ENCODE assay signal across 8 mouse cellular contexts in genomic region chr6:32261339-32261738, GRCm38 (mm10).
DNase-seq lines count a peak whose midpoint lies in the region; ATAC-seq and TF ChIP-seq lines count a peak whose summit lies in the region.

No protein-coding gene starts in this region.

- TF ChIP-seq EP300 in lung, postnatal 0 days (IDR thresholded peaks at IDR 0.05): no peak

- H3K27ac ChIP-seq in heart, embryonic 10.5 days: no peak overlapping the region
- peak overlapping the region; percentile 21; the same call in 1 of the 2 replicates for H3K27ac ChIP-seq in forebrain, embryonic 14.5 days (ENCODE audit: low read depth, low read length)
- no peak overlapping the region for H3K27ac ChIP-seq in lung, postnatal 0 days (ENCODE audit: low read length)

- no peak for TF ChIP-seq CTCF in lung, postnatal 0 days (IDR thresholded peaks at IDR 0.05)

- H3K4me2 ChIP-seq in forebrain, embryonic 14.5 days (ENCODE audit: low read length): no peak overlapping the region
- no peak overlapping the region for H3K4me2 ChIP-seq in lung, postnatal 0 days (replicated peaks; ENCODE audit: low read depth, low read length)

- H3K4me1 ChIP-seq in heart, embryonic 10.5 days: peaks cover 14% of the 10 kb centered on the region
- H3K4me1 ChIP-seq in forebrain, embryonic 14.5 days (ENCODE audit: control insufficient read depth, insufficient read depth, low read length): peaks cover 25% of the 10 kb centered on the region
- H3K4me1 ChIP-seq in lung, postnatal 0 days (ENCODE audit: insufficient read depth, low read depth, low read length): no peaks in the 10 kb centered on the region

- peak; percentile 17 for DNase-seq in heart, postnatal 4 days
- no peak for DNase-seq in heart, embryonic 10.5 days (ENCODE audit: low spot score)
- peak; percentile 78 for DNase-seq in forebrain, embryonic 14.5 days (ENCODE audit: low spot score)
- DNase-seq in left cerebral cortex, adult 11 months (ENCODE audit: low spot score): peak; percentile 6
- DNase-seq in right cerebral cortex, adult 2 months (ENCODE audit: low spot score in 2 of 2): peak; percentile 32 to 34
- DNase-seq in kidney, postnatal 10 days: no peak
- no peak for DNase-seq in lung, postnatal 0 days (ENCODE audit: low spot score)

- H3K36me3 ChIP-seq in heart, embryonic 10.5 days: no peaks in the 10 kb centered on the region
- H3K36me3 ChIP-seq in forebrain, embryonic 14.5 days (ENCODE audit: control insufficient read depth, insufficient read depth, low read length): no peaks in the 10 kb centered on the region
- H3K36me3 ChIP-seq in lung, postnatal 0 days (ENCODE audit: insufficient read depth, low read length): no peaks in the 10 kb centered on the region

- H3K9ac ChIP-seq in forebrain, embryonic 14.5 days (ENCODE audit: low read length): no peak overlapping the region
- no peak overlapping the region for H3K9ac ChIP-seq in lung, postnatal 0 days (replicated peaks; ENCODE audit: low read depth)

- H3K27me3 ChIP-seq in heart, embryonic 10.5 days (ENCODE audit: insufficient read depth, poor library complexity, severe bottlenecking): no peaks in the 10 kb centered on the region
- no peaks in the 10 kb centered on the region for H3K27me3 ChIP-seq in forebrain, embryonic 14.5 days (replicated peaks; ENCODE audit: control insufficient read depth, insufficient read depth, low read length)
- H3K27me3 ChIP-seq in lung, postnatal 0 days (replicated peaks; ENCODE audit: insufficient read depth, low read length): no peaks in the 10 kb centered on the region

- WGBS in heart, embryonic 10.5 days: 51% methylated on average over 3 of the region's 3 CpGs
- WGBS in forebrain, embryonic 14.5 days: 6% methylated on average over 3 of the region's 3 CpGs
- 26% methylated on average over 3 of the region's 3 CpGs for WGBS in lung, postnatal 0 days

- H3K9me3 ChIP-seq in heart, embryonic 10.5 days: no peaks in the 10 kb centered on the region
- no peaks in the 10 kb centered on the region for H3K9me3 ChIP-seq in forebrain, embryonic 14.5 days (replicated peaks; ENCODE audit: control insufficient read depth, low read length)
- no peaks in the 10 kb centered on the region for H3K9me3 ChIP-seq in lung, postnatal 0 days (ENCODE audit: low read length)

- no peak overlapping the region for H3K4me3 ChIP-seq in heart, embryonic 10.5 days
- H3K4me3 ChIP-seq in forebrain, embryonic 14.5 days (ENCODE audit: low read depth, low read length): no peak overlapping the region
- H3K4me3 ChIP-seq in lung, postnatal 0 days (ENCODE audit: low read depth, low read length): no peak overlapping the region

- peak; percentile 87 for ATAC-seq in forebrain, embryonic 14.5 days
- ATAC-seq in megakaryocyte-erythroid progenitor cell, adult 5-6 weeks (replicated peaks; ENCODE audit: low FRiP score, low TSS enrichment, poor library complexity, severe bottlenecking): no peak
- ATAC-seq in lung, postnatal 0 days: no peak

Comparison
In these comparisons a context has a peak if more than half of its experiments do, and no peak if none do; other contexts are left out.
1. DNase-seq: peak in heart, postnatal 4 days (single experiment), forebrain, embryonic 14.5 days (single experiment), left cerebral cortex, adult 11 months (single experiment) and right cerebral cortex, adult 2 months (2 of 2); none in heart, embryonic 10.5 days (single experiment), kidney, postnatal 10 days (single experiment) and lung, postnatal 0 days (single experiment).